Mouse (Mus musculus) intestine, embryonic 16.5 days (tissue): ENCODE results near the gene Xrcc6. TPM values are rescaled to one million over a fixed set of nuclear protein-coding genes. Genes with fewer than 3 reads are reported as not detected.

Source experiments
- ATAC-seq: fragments of 200-750 bp; cut with Nextera tagmentation; 2 replicates; pipeline ENCODE4 v1.8.0; 2017; ENCODE audit warnings: moderate TSS enrichment, moderate library complexity
- H3K27ac ChIP-seq: fragments of 300-500 bp; sonication (generic); 2 replicates; pipeline ENCODE4 v1.5.1; 2014; ENCODE audit warnings: mild to moderate bottlenecking, low read length
- H3K27me3 ChIP-seq: fragments of 300-500 bp; sonication (generic); replicated peaks from 2 replicates; pipeline ENCODE4 v1.6.1; 2014; ENCODE audit warnings: low read length, control low read depth, mixed read lengths; ENCODE audit not compliant: control insufficient read depth, insufficient read depth
- H3K36me3 ChIP-seq: fragments of 300-500 bp; sonication (generic); 2 replicates; pipeline ENCODE4 v1.6.1; 2014; ENCODE audit warnings: low read length, control low read depth; ENCODE audit not compliant: control insufficient read depth, insufficient read depth
- H3K4me1 ChIP-seq: fragments of 300-500 bp; sonication (generic); 2 replicates; pipeline ENCODE4 v1.6.1; 2014; ENCODE audit warnings: low read length, control low read depth, mixed read lengths; ENCODE audit not compliant: control insufficient read depth, insufficient read depth
- H3K4me2 ChIP-seq: fragments of 300-500 bp; sonication (generic); 2 replicates; pipeline ENCODE4 v1.6.1; 2014; ENCODE audit warnings: low read depth, low read length, control low read depth
- H3K4me3 ChIP-seq: fragments of 300-500 bp; sonication (generic); 2 replicates; pipeline ENCODE4 v1.5.1; 2014; ENCODE audit warnings: mild to moderate bottlenecking, low read length
- H3K9ac ChIP-seq: fragments of 300-500 bp; sonication (generic); 2 replicates; pipeline ENCODE4 v1.6.1; 2014; ENCODE audit warnings: low read depth, low read length
- H3K9me3 ChIP-seq: fragments of 300-500 bp; sonication (generic); 2 replicates; pipeline ENCODE4 v1.6.1; 2016; ENCODE audit warnings: low read length, control low read depth; ENCODE audit not compliant: control insufficient read depth
- WGBS: fragments of 180-500 bp; shearing (Covaris S2); extraction: QIAGEN DNeasy Blood & Tissue Kit; methylation state at CpG from one replicate; pipeline ENCODE4 v1.1.7; 2014; 5-methylcytosine and 5-hydroxymethylcytosine counted together
- polyA plus RNA-seq: library from polyadenylated mRNA; unstranded; fragments of >200 nt; fragmentation: Nextera tagmentation; extraction: Ambion mirVana; gene quantifications from 2 replicates; pipeline ENCODE4 v1.2.1, GENCODE M21; 2015

Gene Xrcc6
- polyA plus RNA-seq, result 72.1 and 78.4 TPM in 2 replicates

GRCm38 (mm10) chr15:81987646-81988045 lies at the start of gene Xrcc6:
TSS of gene Xrcc6 (plus strand) at chr15:81987835.
- no peak within 1 kb of the TSS for H3K4me2 ChIP-seq
- H3K27me3 ChIP-seq, result no peaks in the 10 kb centered on the region
- H3K36me3 ChIP-seq, result no peaks in the 10 kb centered on the region
- H3K27ac ChIP-seq, result no peak within 1 kb of the TSS
- H3K9ac ChIP-seq, result no peak within 1 kb of the TSS
- 0 out of 2 replicates have a peak, but pooled peaks cover 11% of the 10 kb centered on the region for H3K4me1 ChIP-seq
- no peaks in the 10 kb centered on the region for H3K9me3 ChIP-seq
- H3K4me3 ChIP-seq, result no peak within 1 kb of the TSS
- 83% methylated on average over 3 of the region's 3 CpGs for WGBS
- no peak for ATAC-seq

DNA sequence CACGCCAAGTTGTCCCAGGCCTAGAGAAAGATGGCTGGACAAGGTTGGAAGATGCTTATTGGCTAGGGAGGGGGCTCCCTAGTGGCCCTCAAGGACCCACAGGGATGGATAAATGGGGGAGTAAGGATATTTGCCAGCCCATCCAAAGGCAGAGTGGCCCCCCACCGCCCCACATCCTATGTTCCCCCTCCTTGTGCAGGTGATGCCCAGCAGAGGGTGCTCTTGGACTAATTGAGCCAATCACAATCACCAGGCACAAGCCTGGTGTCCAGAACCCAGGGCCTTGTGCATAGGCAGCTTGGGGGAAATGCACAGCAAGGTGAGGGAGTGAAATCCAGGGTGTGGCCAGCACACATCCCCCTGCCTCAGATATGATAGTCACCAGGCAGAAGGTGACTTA lies 49.4 kb upstream of the Xrcc6 start:
- no peaks in the 10 kb centered on the region for H3K27me3 ChIP-seq
- ATAC-seq, result no peak; the same call in 1 of the 2 replicates
- H3K4me3 ChIP-seq, result no peak overlapping the region
- no peak overlapping the region for H3K9ac ChIP-seq
- peaks cover 16% of the 10 kb centered on the region for H3K4me1 ChIP-seq
- H3K36me3 ChIP-seq, result no peaks in the 10 kb centered on the region
- no peaks in the 10 kb centered on the region for H3K9me3 ChIP-seq
- H3K27ac ChIP-seq, result no peak overlapping the region
- WGBS, result 39% methylated on average over 2 of the region's 2 CpGs
- H3K4me2 ChIP-seq, result no peak overlapping the region

- H3K9ac ChIP-seq, result no peak overlapping the region
- H3K4me2 ChIP-seq, result no peak overlapping the region
- H3K4me1 ChIP-seq, result peaks cover 14% of the 10 kb centered on the region
- WGBS, result 86% methylated on average over 10 of the region's 10 CpGs
- H3K36me3 ChIP-seq, result no peaks in the 10 kb centered on the region
- H3K27me3 ChIP-seq, result no peaks in the 10 kb centered on the region
- H3K4me3 ChIP-seq, result no peak overlapping the region
- ATAC-seq, result no peak
- H3K9me3 ChIP-seq, result no peaks in the 10 kb centered on the region
- H3K27ac ChIP-seq, result no peak overlapping the region
These were observed 48.4 kb upstream of the Xrcc6 start for GRCm38 (mm10) chr15:81939157-81939715.

GRCm38 (mm10) chr15:81939774-81940173 lies 47.9 kb upstream of the Xrcc6 start:
- 74% methylated on average over 4 of the region's 4 CpGs for WGBS
- no peak overlapping the region for H3K4me2 ChIP-seq

DNA sequence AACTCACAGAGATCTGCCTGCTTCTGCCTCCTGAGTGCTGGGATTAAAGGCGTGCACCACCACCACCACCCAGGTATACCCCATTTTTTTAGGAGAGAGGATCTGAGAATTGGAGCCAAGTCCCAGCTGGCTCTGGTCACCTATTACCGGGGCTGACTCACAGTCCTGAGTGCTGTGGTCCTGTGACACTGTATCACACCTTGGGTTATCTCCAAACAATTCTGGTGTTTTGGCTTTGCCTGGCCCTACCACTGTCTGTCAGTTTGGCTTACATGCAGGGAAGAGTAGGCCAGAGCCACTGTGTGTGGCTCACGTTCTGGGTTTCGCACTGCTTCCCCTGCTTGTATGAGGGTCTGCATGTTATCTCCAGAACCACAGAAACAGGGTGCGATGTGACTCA lies 47.4 kb upstream of the Xrcc6 start:
- H3K27ac ChIP-seq, result no peak overlapping the region
- ATAC-seq, result no peak
- no peaks in the 10 kb centered on the region for H3K36me3 ChIP-seq
- peaks cover 14% of the 10 kb centered on the region for H3K4me1 ChIP-seq
- H3K9me3 ChIP-seq, result no peaks in the 10 kb centered on the region
- no peak overlapping the region for H3K9ac ChIP-seq
- no peaks in the 10 kb centered on the region for H3K27me3 ChIP-seq
- 90% methylated on average over 5 of the region's 5 CpGs for WGBS
- no peak overlapping the region for H3K4me2 ChIP-seq
- H3K4me3 ChIP-seq, result no peak overlapping the region

More at GRCm38 (mm10) chr15:81939774-81940173, 47.9 kb upstream of the Xrcc6 start:
- H3K27ac ChIP-seq, result no peak overlapping the region
- H3K9ac ChIP-seq, result no peak overlapping the region
- peaks cover 14% of the 10 kb centered on the region for H3K4me1 ChIP-seq
- H3K36me3 ChIP-seq, result no peaks in the 10 kb centered on the region
- ATAC-seq, result no peak
- no peaks in the 10 kb centered on the region for H3K9me3 ChIP-seq
- no peaks in the 10 kb centered on the region for H3K27me3 ChIP-seq
- no peak overlapping the region for H3K4me3 ChIP-seq

DNA sequence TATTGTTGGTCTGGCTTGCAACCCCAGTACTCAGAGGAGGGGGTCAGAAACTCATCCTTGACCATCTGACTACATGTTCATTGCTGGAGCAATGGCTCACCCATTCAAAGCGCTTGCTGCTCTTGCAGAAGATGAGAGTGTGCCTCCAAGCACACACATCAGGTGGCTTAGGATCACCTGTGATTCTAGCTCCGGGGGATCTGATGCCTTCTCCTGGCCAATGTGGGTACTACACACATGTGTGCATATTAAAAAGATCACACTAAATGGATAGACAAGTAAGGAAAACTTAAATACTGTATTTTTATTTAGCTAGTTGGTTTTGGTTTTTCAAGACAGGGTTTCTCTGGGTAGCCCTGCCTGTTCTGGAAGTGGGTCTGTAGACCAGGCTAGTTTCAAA lies 46.6 kb upstream of the Xrcc6 start:
- no peaks in the 10 kb centered on the region for H3K9me3 ChIP-seq
- H3K4me3 ChIP-seq, result no peak overlapping the region
- WGBS, result 91% methylated on average over 2 of the region's 2 CpGs
- peaks cover 14% of the 10 kb centered on the region for H3K4me1 ChIP-seq
- H3K36me3 ChIP-seq, result no peaks in the 10 kb centered on the region
- no peak overlapping the region for H3K27ac ChIP-seq
- no peak overlapping the region for H3K4me2 ChIP-seq
- no peak for ATAC-seq
- no peak overlapping the region for H3K9ac ChIP-seq
- H3K27me3 ChIP-seq, result no peaks in the 10 kb centered on the region

DNA sequence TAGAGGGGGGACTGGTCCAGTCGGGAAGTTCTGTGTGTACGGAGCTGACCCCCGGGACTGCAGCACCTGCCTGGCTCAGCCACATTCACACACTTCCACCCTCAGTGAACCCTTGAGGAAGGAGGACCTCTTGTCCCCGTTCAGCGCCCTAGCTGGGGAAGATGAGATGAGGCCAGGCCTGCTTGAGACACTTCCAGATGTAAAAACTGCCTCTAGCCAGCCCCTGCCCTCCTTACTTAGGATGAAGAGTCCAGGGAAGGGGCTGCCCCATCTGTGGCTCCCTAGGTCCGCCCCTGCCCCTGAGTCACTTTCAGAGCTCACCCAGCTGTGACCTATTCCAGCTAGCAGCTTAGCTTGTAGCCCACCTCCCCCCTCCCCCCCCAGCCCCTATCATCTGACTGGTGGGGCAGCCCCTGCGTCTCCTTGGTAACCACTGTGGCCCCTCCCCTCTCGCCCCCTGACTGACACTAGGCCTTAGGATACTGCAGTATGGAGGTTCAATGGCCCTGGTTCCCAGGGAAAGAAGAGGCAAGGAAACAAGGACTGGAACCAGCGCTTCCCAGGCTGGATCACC lies 44.4 kb upstream of the Xrcc6 start:
- Histone ChIP-seq H3K9me3 (no peaks in the 10 kb centered on the region), H3K27ac (no peak overlapping the region), H3K9ac (no peak overlapping the region), H3K27me3 (no peaks in the 10 kb centered on the region), H3K4me1 (no peaks in the 10 kb centered on the region), H3K4me3 (no peak overlapping the region), H3K4me2 (no peak overlapping the region), H3K36me3 (no peaks in the 10 kb centered on the region)
- WGBS, result 25% methylated on average over 9 of the region's 9 CpGs
- ATAC-seq, result no peak

- 86% methylated on average over 10 of the region's 10 CpGs for WGBS
- Histone ChIP-seq H3K27ac (no peak overlapping the region), H3K9ac (no peak overlapping the region), H3K9me3 (no peaks in the 10 kb centered on the region), H3K4me1 (no peaks in the 10 kb centered on the region), H3K36me3 (no peaks in the 10 kb centered on the region), H3K4me2 (no peak overlapping the region), H3K4me3 (no peak overlapping the region), H3K27me3 (no peaks in the 10 kb centered on the region)
- no peak for ATAC-seq
These were observed 38.6 kb upstream of the Xrcc6 start for GRCm38 (mm10) chr15:81949076-81949475.

GRCm38 (mm10) chr15:81949476-81950131 lies 38.0 kb upstream of the Xrcc6 start:
- no peak overlapping the region for H3K27ac ChIP-seq

More at GRCm38 (mm10) chr15:81949476-81950131, 38.0 kb upstream of the Xrcc6 start:
- Histone ChIP-seq H3K36me3 (no peaks in the 10 kb centered on the region), H3K4me3 (no peak overlapping the region), H3K4me1 (no peaks in the 10 kb centered on the region), H3K9ac (no peak overlapping the region), H3K27me3 (no peaks in the 10 kb centered on the region), H3K4me2 (no peak overlapping the region), H3K9me3 (no peaks in the 10 kb centered on the region)
- peak; percentile 74 for ATAC-seq
- WGBS, result 65% methylated on average over 11 of the region's 11 CpGs
